Mouse (Mus musculus): ENCODE data around the gene Cntnap5b. TPM values are rescaled to one million over a fixed set of nuclear protein-coding genes. Genes with fewer than 3 reads are reported as not detected.
"Not testable (repeated sequence)": the region's sequence is repeated elsewhere in the genome, so short reads cannot be mapped to it uniquely, and the experiment has no call there.

Gene Cntnap5b
- polyA plus RNA-seq, 1 experiment from 2014 or later, result 3.3 TPM

DNA sequence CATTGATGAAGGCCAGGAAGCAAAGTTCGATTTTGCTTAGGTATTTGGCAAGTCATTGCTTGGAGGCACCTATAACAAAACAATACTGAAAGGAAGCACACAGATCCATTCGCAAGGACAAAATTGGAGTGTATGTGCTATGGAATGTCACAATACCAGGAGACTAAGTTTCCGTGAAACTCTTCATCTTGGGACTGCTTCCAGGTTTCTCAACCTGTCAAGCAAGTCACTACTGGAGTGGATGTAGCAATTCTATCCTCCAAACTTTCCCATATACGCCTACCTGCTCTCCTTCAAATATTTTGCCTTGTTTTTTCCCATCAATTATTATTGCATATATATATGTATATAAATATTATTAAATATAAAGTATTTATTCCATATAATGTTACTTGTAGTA, 228.7 kb downstream of the Cntnap5b start:
- not testable (repeated sequence) for H3K36me3 ChIP-seq (replicated peaks); H3K4me2 ChIP-seq; H3K9ac ChIP-seq; H3K4me3 ChIP-seq; ATAC-seq (replicated peaks); H3K27me3 ChIP-seq (replicated peaks); H3K4me1 ChIP-seq; H3K27ac ChIP-seq; H3K9me3 ChIP-seq
- WGBS, result 93% methylated on average over 4 of the region's 4 CpGs

DNA sequence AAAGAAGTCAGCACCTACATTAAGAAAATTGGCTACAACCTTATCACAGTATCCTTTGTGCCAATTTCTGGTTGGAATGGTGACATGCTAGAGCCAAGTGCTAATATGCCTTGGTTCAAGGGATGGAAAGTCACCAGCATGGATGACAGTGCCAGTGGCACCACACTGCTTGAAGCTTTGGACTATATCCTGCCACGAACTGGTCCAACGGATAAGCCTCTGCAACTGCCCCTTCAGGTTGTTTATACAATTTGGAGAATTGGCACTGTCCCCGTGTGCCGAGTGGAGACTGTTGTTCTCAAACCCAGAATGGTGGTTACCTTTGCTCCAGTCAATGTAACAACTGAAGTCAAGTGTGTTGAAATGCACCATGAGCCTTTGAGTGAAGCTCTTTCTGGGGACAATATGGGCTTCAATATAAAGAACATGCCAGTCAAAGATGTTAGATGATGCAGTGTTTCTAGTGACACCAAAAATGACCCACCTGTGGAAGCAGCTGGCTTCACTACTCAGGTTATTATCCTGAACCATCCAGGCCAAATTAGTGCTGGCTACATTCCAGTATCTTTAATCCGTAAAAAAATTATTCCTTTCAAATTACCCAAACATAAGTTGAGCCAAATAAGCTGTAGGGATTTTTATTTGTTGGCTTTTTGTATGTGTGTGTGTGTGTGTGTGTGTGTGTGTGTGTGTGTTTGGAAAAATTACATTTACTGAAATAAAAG, 233.6 kb downstream of the Cntnap5b start:
- H3K36me3 ChIP-seq (replicated peaks), result no peaks in the 10 kb centered on the region
- no peaks in the 10 kb centered on the region for H3K9me3 ChIP-seq
- H3K4me1 ChIP-seq, result no peaks in the 10 kb centered on the region
- no peak overlapping the region for H3K9ac ChIP-seq
- H3K27me3 ChIP-seq (replicated peaks), result no peaks in the 10 kb centered on the region
- H3K4me3 ChIP-seq, result no peak overlapping the region
- ATAC-seq (replicated peaks), result no peak
- 85% methylated on average over 5 of the region's 5 CpGs for WGBS
- no peak overlapping the region for H3K4me2 ChIP-seq
- no peak overlapping the region for H3K27ac ChIP-seq

DNA sequence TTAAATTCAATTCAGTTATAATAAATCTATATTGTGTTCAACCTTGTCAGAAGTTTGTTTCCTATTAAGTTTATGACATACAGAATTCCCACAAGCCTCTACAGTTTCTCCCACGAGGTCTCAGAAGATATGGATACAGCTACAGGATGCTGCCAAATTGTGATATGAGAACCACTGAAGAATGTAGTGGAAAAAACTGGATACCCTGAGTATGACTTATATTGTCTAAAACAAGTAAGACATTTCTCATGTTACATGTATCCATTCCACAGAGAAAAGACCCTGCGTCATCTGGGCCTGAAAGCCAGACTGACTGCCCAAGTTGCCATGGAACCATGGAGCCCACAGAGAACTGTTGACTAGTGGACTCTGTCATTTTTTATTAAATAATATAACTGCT, 269.2 kb downstream of the Cntnap5b start:
- no peak overlapping the region for H3K27ac ChIP-seq
- H3K36me3 ChIP-seq (replicated peaks), result no peaks in the 10 kb centered on the region
- H3K4me1 ChIP-seq, result no peaks in the 10 kb centered on the region
- no peak overlapping the region for H3K4me3 ChIP-seq
- no peaks in the 10 kb centered on the region for H3K27me3 ChIP-seq (replicated peaks)
- H3K9me3 ChIP-seq, result no peaks in the 10 kb centered on the region
- 86% methylated on average over 2 of the region's 2 CpGs for WGBS
- no peak overlapping the region for H3K4me2 ChIP-seq
- H3K9ac ChIP-seq, result no peak overlapping the region
- ATAC-seq (replicated peaks), result no peak

DNA sequence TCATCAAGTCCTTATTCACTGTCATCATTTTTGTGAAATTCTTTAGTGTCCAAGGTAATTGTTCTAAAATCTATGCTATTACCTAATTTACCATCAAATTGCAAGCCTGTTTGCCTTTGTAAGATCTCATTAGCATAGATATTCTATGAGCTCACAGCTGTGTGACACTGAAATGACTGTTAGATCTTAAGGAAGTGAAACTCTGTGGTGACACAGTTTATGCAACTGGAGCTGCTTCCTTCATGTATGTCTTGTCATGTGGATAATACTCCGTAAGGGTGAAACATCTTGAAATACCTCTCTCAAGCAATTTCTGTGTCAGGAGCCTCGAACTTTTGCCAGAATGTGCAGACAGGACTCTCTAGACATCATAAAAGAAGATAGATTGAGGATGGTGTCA, 307.2 kb downstream of the Cntnap5b start:
- H3K4me1 ChIP-seq, result no peaks in the 10 kb centered on the region
- no peaks in the 10 kb centered on the region for H3K36me3 ChIP-seq (replicated peaks)
- no peaks in the 10 kb centered on the region for H3K27me3 ChIP-seq (replicated peaks)
- H3K9me3 ChIP-seq, result no peaks in the 10 kb centered on the region
- H3K4me3 ChIP-seq, result no peak overlapping the region
- ATAC-seq (replicated peaks), result no peak
- no peak overlapping the region for H3K27ac ChIP-seq
- H3K4me2 ChIP-seq, result no peak overlapping the region
- no peak overlapping the region for H3K9ac ChIP-seq
- 71% methylated on average over 2 of the region's 2 CpGs for WGBS

DNA sequence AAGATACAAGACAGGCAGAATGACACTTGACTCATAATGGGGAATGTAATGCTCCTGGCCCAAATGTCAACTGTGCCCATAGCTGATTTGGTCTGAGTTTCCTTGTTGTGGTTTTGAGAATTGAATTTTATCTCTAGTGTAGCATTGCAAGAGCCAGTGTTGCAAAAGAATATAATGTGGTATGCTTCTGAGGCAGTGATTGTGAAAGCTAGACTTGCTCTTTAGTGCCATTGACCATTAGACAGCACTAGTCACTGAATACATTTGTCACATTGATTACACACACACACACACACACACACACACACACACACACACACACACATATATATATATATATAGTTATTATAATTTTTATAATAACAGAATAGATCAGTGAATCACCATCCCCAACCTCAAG, 328.0 kb downstream of the Cntnap5b start:
- Histone ChIP-seq H3K9ac (no peak overlapping the region), H3K9me3 (no peaks in the 10 kb centered on the region), H3K27ac (no peak overlapping the region), H3K4me3 (no peak overlapping the region), H3K27me3 (replicated peaks) (no peaks in the 10 kb centered on the region), H3K4me2 (no peak overlapping the region), H3K4me1 (no peaks in the 10 kb centered on the region), H3K36me3 (replicated peaks) (no peaks in the 10 kb centered on the region)
- ATAC-seq (replicated peaks), result no peak

DNA sequence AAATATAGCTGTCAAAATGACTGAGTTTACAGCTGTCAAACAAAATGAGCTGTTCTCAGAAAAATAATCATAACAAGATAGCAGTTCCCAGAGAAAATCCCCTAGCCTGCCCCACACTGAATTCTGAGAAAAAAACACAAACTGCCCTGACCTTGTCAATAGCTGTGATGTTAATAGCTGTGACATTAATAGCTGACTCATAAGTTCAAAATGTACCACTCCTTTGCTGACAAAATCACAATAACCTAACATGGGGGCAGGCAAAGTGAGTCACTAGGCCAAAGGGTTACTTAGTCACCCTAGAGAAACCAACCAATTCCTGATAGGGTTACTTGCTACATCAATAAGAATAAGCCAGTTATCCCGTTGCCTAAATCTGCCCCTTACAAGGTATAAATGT, 328.5 kb downstream of the Cntnap5b start:
- no peaks in the 10 kb centered on the region for H3K27me3 ChIP-seq (replicated peaks)
- no peak overlapping the region for H3K9ac ChIP-seq
- no peaks in the 10 kb centered on the region for H3K4me1 ChIP-seq
- H3K36me3 ChIP-seq (replicated peaks), result no peaks in the 10 kb centered on the region
- no peak overlapping the region for H3K4me2 ChIP-seq
- no peaks in the 10 kb centered on the region for H3K9me3 ChIP-seq
- H3K4me3 ChIP-seq, result no peak overlapping the region
- H3K27ac ChIP-seq, result no peak overlapping the region
- ATAC-seq (replicated peaks), result no peak
- 59% methylated on average over 1 of the region's 1 CpGs for WGBS

DNA sequence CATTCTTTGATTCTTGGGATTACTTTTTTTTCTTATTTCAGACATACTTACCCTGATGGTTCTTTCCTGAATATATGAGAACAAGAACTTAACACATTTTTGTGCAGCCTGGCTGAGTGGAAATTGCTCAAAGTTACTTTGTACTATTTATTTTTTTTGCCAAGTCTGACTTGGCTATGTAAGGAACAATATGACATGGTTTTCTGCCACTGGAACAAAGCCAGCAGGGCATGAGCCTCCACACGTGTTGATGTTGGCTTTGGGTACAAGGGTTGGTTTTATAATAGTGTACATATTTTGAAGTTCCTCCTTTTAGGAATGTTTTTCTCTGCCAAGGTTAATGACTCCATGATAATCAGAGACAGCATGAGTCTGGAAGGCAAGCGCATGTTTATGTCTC, 331.8 kb downstream of the Cntnap5b start:
- Histone ChIP-seq H3K4me2 (no peak overlapping the region), H3K9me3 (no peaks in the 10 kb centered on the region), H3K4me1 (no peaks in the 10 kb centered on the region), H3K9ac (no peak overlapping the region), H3K4me3 (no peak overlapping the region), H3K27ac (no peak overlapping the region), H3K36me3 (replicated peaks) (no peaks in the 10 kb centered on the region), H3K27me3 (replicated peaks) (no peaks in the 10 kb centered on the region)
- 82% methylated on average over 2 of the region's 2 CpGs for WGBS
- no peak for ATAC-seq (replicated peaks)

DNA sequence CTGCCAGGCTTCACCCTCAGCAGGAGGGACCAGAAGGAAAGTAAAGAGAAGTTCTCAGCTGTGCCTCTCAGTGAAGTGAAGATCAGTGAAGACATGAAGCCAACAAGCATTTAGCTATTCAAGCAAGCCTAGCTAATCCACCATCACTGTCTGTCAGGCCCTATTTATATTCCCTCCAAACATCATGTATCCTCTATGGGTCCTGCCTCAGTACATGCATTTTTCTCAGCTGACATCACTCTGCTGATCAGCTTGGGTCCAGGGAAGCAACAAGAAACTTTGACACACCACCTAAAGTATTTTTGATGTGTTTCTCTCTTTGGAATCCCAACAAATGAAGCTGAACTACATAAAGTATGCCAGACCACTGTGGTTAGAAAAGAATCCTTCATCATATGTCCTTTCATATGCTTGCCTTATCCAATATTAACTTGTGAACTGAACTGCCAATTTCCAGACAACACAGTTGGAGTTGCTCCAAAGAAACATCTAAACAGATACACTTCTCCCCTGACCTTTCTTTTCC, 349.9 kb downstream of the Cntnap5b start:
- no peak for ATAC-seq (replicated peaks)
- Histone ChIP-seq H3K4me3 (no peak overlapping the region), H3K27ac (no peak overlapping the region), H3K4me2 (no peak overlapping the region), H3K4me1 (no peaks in the 10 kb centered on the region), H3K9ac (no peak overlapping the region), H3K27me3 (replicated peaks) (no peaks in the 10 kb centered on the region), H3K36me3 (replicated peaks) (no peaks in the 10 kb centered on the region), H3K9me3 (no peaks in the 10 kb centered on the region)

DNA sequence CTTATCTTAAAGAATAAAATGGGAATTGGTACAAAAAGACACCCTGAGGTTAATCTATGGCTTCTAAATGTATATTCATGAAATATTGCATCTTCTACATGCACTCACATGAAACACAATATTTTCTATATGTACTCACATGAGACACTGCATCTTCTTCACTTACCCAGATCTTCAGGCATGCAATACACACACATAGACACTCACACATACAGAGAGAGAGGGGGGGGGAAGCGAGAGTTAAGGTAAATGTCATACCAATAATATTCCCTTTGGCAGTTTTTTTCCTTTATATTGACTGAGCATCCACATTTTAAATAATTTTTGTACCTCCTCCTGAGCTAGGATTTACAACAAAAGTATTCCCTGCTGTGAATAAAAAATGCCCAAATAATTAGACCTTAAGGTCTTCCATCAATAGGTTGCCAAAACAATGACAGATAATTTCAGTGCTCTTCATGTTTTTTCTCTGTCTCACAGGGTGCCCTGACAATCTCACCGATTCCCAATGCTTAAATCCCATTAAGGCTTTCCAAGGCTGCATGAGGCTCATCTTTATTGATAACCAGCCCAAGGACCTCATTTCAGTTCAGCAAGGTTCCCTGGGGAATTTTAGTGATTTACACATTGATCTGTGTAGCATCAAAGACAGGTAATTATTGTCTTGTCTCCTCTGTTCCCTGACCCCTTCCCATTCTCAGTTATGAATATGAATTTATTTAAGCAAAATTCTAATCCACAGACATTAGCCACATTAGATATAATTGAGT, 391.2 kb downstream of the Cntnap5b start:
- Histone ChIP-seq H3K9me3 (no peaks in the 10 kb centered on the region), H3K36me3 (replicated peaks) (no peaks in the 10 kb centered on the region), H3K4me3 (no peak overlapping the region), H3K4me1 (0 out of 2 replicates have a peak, but pooled peaks cover 4% of the 10 kb centered on the region), H3K27ac (no peak overlapping the region), H3K9ac (no peak overlapping the region), H3K27me3 (replicated peaks) (no peaks in the 10 kb centered on the region), H3K4me2 (no peak overlapping the region)
- WGBS, result 38% methylated on average over 2 of the region's 2 CpGs
- peak; percentile 75 for ATAC-seq (replicated peaks)

DNA sequence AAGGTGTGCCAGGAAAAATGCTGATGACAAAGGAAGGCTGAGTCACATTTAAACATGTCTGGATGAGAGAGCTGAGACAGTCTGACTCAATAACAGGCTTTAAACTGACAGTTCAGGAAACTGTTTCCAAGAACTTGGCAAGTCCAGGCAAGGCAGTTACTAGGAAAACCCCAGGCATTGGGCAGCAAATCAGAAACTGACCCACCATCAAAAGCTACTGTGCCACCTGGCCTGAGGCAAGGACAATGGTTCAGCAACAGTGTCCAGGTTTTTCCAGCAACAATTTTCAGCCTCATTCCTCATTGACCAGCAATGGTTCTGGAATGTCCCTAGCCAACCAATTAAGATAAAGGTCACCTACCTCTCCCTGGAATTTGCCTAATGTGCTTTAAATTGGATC, 399.0 kb downstream of the Cntnap5b start:
- ATAC-seq (replicated peaks), result no peak
- no peak overlapping the region for H3K4me3 ChIP-seq
- no peak overlapping the region for H3K4me2 ChIP-seq
- no peaks in the 10 kb centered on the region for H3K4me1 ChIP-seq
- no peaks in the 10 kb centered on the region for H3K9me3 ChIP-seq
- H3K36me3 ChIP-seq (replicated peaks), result no peaks in the 10 kb centered on the region
- no peak overlapping the region for H3K9ac ChIP-seq
- no peaks in the 10 kb centered on the region for H3K27me3 ChIP-seq (replicated peaks)
- no peak overlapping the region for H3K27ac ChIP-seq

DNA sequence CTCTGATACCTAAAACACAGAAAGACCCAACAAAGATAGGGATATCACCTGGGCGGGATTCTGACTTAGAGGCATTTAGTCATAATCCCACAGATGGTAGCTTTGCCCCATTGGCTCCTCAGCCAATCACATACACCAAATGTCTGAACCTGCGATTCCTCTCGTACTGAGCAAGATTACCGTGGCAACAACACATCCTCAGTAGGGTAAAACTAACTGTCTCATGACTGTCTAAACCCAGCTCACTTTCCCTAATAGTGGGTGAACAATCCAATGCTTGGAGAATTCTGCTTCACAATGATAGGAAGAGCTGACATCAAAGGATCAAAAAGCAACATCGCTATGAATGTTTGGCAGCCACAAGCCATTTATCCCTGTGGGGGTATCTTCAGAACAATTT, 407.5 kb downstream of the Cntnap5b start:
- Histone ChIP-seq H3K9ac (no peak overlapping the region), H3K36me3 (replicated peaks) (no peaks in the 10 kb centered on the region), H3K9me3 (no peaks in the 10 kb centered on the region), H3K4me2 (no peak overlapping the region), H3K27me3 (replicated peaks) (no peaks in the 10 kb centered on the region), H3K27ac (no peak overlapping the region), H3K4me3 (no peak overlapping the region), H3K4me1 (no peaks in the 10 kb centered on the region)
- ATAC-seq (replicated peaks), result peak; percentile 96
- WGBS, result 79% methylated on average over 5 of the region's 5 CpGs

GRCm38 (mm10) chr1:100231980-100232608, 459.5 kb downstream of the Cntnap5b start:
- no peaks in the 10 kb centered on the region for H3K9me3 ChIP-seq
- H3K9ac ChIP-seq, result no peak overlapping the region
- ATAC-seq (replicated peaks), result peak; percentile 94
- no peaks in the 10 kb centered on the region for H3K36me3 ChIP-seq (replicated peaks)
- H3K4me1 ChIP-seq, result no peaks in the 10 kb centered on the region
- 11% methylated on average over 6 of the region's 6 CpGs for WGBS
- H3K27me3 ChIP-seq (replicated peaks), result no peaks in the 10 kb centered on the region
- H3K27ac ChIP-seq, result no peak overlapping the region
- no peak overlapping the region for H3K4me3 ChIP-seq
- H3K4me2 ChIP-seq, result 0 out of 2 replicates have a peak overlapping the region, but pooled peaks have one; percentile 11

All from midbrain, embryonic 15.5 days (tissue).